Mouse (Mus musculus): ENCODE measurements around the gene Asgr1.
"Not testable (repeated sequence)": the region's sequence is repeated elsewhere in the genome, so short reads cannot be mapped to it uniquely, and the experiment has no call there.

Gene Asgr1

GRCm38 (mm10) chr11:70053898-70054570 is at the start of gene Asgr1:
Asgr1 (plus strand) TSS chr11:70054085.
- DNase-seq: no peak

GRCm38 (mm10) chr11:70005521-70005920 is 48.4 kb upstream of the Asgr1 start:
- DNase-seq: peak; percentile 58

GRCm38 (mm10) chr11:70010033-70010432 is 43.9 kb upstream of the Asgr1 start:
- DNase-seq: no peak

GRCm38 (mm10) chr11:70010548-70010947 is 43.3 kb upstream of the Asgr1 start:
- no peak for DNase-seq

- DNase-seq: no peak
Measured at GRCm38 (mm10) chr11:70010961-70011360, 42.9 kb upstream of the Asgr1 start.

GRCm38 (mm10) chr11:70012931-70013330 is 41.0 kb upstream of the Asgr1 start:
- DNase-seq: no peak

- DNase-seq: no peak
Measured at GRCm38 (mm10) chr11:70013408-70013807, 40.5 kb upstream of the Asgr1 start.

GRCm38 (mm10) chr11:70014051-70014450 is 39.8 kb upstream of the Asgr1 start:
- no peak for DNase-seq

GRCm38 (mm10) chr11:70014880-70015558 is 38.9 kb upstream of the Asgr1 start, which contains the start of gene Acadvl:
Acadvl (minus strand) TSS chr11:70015411.
- DNase-seq: peak; percentile 90

- DNase-seq: no peak
Measured at GRCm38 (mm10) chr11:70015677-70016076, 38.2 kb upstream of the Asgr1 start.

GRCm38 (mm10) chr11:70016177-70016576 is 37.7 kb upstream of the Asgr1 start:
- not testable (repeated sequence) for DNase-seq

GRCm38 (mm10) chr11:70016669-70017068 is 37.2 kb upstream of the Asgr1 start, which contains the start of gene Dlg4:
Dlg4 (plus strand) TSS chr11:70016942.
- DNase-seq: no peak

GRCm38 (mm10) chr11:70017199-70017767 is 36.6 kb upstream of the Asgr1 start:
- no peak for DNase-seq

GRCm38 (mm10) chr11:70018131-70018990 is 35.5 kb upstream of the Asgr1 start:
- DNase-seq: peak; percentile 68

- DNase-seq: no peak
Measured at GRCm38 (mm10) chr11:70019495-70020021, 34.3 kb upstream of the Asgr1 start.

GRCm38 (mm10) chr11:70020022-70020631 is 33.8 kb upstream of the Asgr1 start:
- DNase-seq: peak; percentile 81

- peak; percentile 81 for DNase-seq
Measured at GRCm38 (mm10) chr11:70020731-70021263, 33.1 kb upstream of the Asgr1 start.

GRCm38 (mm10) chr11:70021264-70022132 is 32.4 kb upstream of the Asgr1 start:
- peak; percentile 95 for DNase-seq

GRCm38 (mm10) chr11:70023481-70024150 is 30.3 kb upstream of the Asgr1 start:
- peak; percentile 52 for DNase-seq

- DNase-seq: no peak
Measured at GRCm38 (mm10) chr11:70024151-70024514, 29.8 kb upstream of the Asgr1 start.

Measured in thymus, postnatal 14 days (tissue).